Mouse (Mus musculus): Measurements from ENCODE around the gene Foxn3.

Gene Foxn3

GRCm38 (mm10) chr12:99385897-99386834 is 177.2 kb downstream of the Foxn3 start:
- DNase-seq (ENCODE audit: low spot score), result no peak

DNA sequence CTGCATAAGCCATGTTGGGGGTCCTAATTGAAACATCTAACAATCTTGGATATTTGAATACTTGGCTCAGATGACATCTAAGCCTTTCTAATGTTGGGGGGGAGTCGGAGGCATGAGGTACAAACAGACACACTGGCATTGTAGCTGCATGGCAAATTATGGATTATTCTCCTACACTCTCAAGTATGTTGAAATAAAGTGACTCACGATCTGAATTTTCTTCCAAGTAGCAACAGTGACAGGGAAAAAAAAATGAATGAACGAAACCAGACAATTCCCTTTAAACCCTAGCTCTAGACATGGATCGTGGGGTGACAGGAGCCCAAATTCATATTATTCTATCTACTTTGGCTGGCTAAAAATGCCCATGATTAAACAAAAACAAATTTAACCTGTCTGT is 178.3 kb downstream of the Foxn3 start:
- no peak for DNase-seq (ENCODE audit: low spot score)

DNA sequence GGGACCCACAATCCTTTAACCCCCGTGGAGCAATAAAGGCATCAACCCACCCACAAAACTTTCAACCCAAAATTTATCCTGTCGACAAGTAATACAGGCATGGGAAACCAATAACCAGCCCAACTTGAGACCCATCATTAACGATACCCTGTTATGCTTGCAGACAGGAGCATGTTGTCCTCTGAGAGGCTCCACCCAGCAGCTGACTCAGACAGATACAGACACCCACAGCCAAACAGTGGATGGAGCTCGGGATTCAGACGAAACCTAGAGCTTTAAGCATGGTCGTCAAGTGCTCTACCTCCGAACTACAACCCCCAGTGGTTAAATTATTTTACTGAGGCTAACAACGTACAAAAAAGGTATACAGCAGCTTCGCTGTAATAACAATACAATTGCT is 182.1 kb downstream of the Foxn3 start:
- DNase-seq (ENCODE audit: low spot score), result no peak

DNA sequence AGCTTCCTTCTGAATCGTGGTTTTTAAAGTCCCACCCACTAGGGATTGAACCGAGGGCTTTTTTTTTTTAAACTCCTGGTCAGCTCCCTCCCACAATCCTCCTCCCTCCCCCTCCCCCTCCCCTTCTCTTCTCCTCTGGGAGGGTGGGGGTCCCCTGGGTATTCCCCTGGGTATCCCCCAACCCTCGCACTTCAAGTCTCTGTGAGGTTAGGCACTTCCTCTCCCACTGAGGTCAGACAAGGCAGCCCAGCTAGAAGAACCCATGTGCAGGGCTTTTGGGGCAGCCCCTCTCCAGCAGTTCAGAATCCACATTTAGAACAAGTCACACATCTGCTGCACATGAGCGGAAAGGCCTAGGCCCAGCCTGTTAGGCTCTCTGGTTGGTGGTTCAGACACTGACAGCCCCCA is 182.5 kb downstream of the Foxn3 start:
- DNase-seq (ENCODE audit: low spot score), result no peak

GRCm38 (mm10) chr12:99380124-99380523 is 183.3 kb downstream of the Foxn3 start:
- no peak for DNase-seq (ENCODE audit: low spot score)

GRCm38 (mm10) chr12:99378284-99378683 is 185.1 kb downstream of the Foxn3 start:
- no peak for DNase-seq (ENCODE audit: low spot score)

- no peak for DNase-seq (ENCODE audit: low spot score)
Measured at GRCm38 (mm10) chr12:99377705-99378104, 185.7 kb downstream of the Foxn3 start.

DNA sequence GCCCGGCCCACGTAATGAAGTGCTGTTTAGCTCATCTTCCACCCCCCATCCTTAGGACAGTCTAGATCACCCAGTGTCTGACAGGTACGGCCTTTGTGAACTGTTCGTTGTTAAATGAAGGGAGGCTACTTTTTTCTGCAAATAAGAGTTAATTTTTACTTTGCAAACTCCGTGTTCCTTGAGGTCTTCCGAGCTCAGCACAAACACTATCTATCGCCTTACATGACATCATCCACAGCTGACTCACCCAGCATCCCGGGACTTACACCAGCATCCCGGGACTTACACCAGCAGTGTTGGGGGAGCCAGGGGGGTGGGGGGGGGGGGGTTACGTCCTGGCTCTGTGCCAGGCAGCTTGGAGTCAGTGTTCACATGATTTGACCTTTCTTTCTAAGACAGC is 186.3 kb downstream of the Foxn3 start:
- no peak for DNase-seq (ENCODE audit: low spot score)

DNA sequence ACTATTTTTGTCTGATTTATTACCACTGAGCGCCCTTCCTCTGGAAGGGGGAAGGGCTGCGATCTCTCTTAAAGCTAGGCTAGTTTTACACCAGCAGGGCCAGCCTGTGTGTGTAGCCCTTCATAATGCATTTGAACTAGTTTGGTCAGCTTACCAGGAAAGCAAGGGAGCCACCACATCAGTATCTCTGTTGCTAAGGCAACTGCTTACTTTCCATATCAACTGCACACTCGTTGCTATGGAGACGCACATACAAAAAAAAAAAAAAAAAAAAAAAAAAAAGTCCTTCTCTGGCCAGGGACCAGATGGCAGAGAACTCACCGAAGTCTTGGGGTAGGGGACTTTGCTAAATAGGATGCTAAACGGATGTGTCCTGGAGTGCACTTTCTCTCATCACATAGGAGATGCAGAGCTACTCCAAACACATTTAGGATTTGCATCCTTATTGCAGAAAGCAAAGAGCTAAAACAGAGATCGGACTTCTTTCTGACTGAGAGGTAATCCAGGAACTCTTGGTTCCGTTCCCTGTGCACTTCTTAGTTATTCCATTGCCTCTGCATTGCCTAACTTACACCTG is 187.4 kb downstream of the Foxn3 start:
- DNase-seq (ENCODE audit: low spot score), result peak; percentile 39

GRCm38 (mm10) chr12:99375426-99375825 is 188.0 kb downstream of the Foxn3 start:
- DNase-seq (ENCODE audit: low spot score), result no peak

- DNase-seq (ENCODE audit: low spot score), result no peak
Measured at GRCm38 (mm10) chr12:99374099-99374600, 189.2 kb downstream of the Foxn3 start.

- DNase-seq (ENCODE audit: low spot score), result no peak
Measured at GRCm38 (mm10) chr12:99373584-99373983, 189.8 kb downstream of the Foxn3 start.

GRCm38 (mm10) chr12:99371500-99371899 is 191.9 kb downstream of the Foxn3 start:
- DNase-seq (ENCODE audit: low spot score), result no peak

DNA sequence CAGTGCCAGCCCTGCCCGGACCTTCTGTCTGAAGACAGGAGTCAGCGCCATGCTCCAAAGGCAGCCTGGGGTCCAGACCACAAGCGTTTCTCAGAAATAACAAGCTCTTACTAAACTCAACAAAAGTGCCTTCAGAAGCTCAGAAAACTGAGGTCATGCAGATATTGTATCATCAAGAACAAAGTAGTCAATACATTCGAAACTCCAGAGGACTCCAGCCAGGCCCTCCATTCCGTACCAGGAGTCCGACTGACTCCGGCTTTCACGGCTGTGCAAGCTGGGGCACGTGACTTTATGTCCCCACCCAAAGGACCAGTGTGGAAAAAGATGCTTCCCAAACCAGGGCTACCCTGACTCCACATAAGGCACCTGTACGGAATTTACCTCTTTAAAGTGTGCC is 195.1 kb downstream of the Foxn3 start:
- DNase-seq (ENCODE audit: low spot score), result no peak

GRCm38 (mm10) chr12:99365999-99366398 is 197.4 kb downstream of the Foxn3 start:
- no peak for DNase-seq (ENCODE audit: low spot score)

GRCm38 (mm10) chr12:99364201-99364600 is 199.2 kb downstream of the Foxn3 start:
- DNase-seq (ENCODE audit: low spot score), result no peak

DNA sequence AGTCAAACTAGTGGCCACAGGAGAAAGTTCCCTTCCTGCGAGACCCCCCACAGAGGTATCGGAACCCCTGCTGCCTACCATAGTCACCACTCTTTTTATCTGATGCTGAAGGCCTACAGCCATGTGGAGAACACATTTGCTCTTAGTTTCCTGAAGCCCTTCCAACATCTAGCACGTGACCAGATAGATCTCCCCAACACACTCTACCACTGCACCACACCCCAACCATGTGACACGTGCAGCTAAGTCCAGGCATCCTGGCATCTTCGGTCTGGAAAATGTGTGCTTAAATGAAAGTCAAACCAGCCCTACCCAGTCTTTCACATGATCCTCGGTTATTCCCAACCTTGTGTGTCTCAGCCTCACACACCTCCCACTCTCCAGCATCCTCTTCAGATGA is 200.4 kb downstream of the Foxn3 start:
- no peak for DNase-seq (ENCODE audit: low spot score)

DNA sequence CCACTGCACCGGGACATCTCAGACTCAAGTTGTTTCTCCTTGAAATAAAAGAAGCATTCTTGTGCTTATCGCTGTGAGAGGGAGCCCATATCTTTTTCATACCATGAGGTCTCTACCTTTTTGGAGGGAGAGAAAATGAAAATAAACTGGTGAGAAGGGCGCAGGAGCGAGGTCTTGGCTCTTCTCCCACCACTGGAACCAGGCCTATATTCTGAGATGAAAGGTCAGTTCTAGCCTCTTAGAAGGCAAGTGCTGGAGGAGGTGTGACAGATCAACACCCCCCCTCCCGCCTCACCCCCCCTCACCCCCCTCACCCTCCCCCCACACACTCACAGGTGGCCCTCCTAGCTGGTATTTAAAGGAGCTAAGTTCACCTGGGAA is 201.6 kb downstream of the Foxn3 start:
- no peak for DNase-seq (ENCODE audit: low spot score)

DNA sequence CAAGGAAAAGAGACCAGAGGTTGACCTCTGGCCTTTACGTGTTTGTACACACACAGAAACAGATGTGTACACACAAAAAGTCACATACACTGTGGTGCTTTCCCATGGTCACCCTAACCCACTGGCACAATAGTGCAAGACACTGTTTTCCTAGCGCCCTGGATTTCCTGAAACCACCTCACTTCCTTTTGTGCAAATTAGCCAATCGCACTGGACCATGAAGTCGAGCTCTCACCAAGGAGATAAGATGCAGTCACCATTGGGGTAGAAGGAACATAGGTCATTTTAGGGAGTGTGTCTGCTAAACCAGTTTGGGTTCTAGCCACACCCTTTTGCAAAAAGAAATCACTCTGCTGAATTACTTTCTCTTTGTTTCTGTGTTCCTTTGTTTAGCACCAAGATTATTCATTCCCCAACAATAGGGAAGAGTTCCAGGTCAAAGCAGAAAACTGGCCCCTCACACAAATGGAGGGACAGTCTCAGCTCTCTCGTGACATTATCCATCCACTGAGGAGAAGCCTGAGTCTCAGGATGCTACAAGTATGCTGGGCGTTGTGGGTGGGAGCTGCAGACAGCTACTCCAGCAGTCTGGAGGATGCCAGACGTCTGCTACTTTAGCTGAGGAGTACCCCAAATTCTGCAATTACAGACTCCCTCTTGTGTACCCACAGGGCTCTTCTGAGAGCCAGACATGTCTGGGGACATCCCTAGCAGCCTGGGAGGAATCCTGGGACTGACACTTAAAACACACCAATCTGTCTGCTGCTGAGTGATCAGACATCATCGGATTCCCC is 202.2 kb downstream of the Foxn3 start:
- no peak for DNase-seq (ENCODE audit: low spot score)

- no peak for DNase-seq (ENCODE audit: low spot score)
Measured at GRCm38 (mm10) chr12:99358698-99359097, 204.7 kb downstream of the Foxn3 start.

GRCm38 (mm10) chr12:99356660-99357059 is 206.7 kb downstream of the Foxn3 start:
- DNase-seq (ENCODE audit: low spot score), result no peak

DNA sequence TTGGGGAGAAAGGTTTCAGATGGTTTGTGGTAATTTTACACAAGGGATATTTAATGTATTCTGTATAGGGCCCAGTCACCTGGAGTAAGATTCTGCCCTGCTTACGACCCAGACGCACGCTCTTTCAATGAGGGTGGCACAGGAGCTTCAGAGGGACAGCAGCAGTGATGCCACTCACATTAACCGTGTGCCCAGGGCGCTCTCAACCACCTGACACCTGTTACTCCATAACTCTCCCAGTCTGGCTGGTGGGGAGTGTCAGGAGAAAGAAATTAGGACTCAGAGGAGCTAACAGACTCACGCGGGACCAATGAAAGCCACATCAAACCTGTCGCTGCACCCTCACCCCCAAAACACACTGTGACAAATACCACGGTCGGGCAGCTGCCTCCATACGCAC is 209.7 kb downstream of the Foxn3 start:
- no peak for DNase-seq (ENCODE audit: low spot score)

DNA sequence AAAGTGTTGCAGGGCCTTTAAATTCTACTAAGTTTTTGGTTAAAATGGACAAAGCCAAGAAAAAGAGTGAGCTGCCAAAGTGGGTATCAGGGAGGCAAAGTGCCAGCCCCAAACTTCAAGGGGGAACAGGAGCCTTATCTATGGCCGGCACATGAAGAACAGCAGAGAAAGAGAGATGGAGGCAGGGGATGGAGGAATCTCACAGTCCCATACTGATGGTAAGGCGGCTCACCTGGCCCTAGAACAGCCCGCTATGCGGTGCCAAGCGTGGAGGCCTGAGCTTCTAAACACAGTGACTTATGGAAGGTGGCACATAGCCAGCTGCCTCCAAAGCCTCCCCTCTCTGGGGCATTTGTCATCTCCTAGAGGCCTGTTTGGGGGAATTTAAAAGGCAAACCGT is 210.8 kb downstream of the Foxn3 start:
- no peak for DNase-seq (ENCODE audit: low spot score)
